Mouse (Mus musculus): ENCODE data around the gene Etv1.

Etv1 gene

DNA sequence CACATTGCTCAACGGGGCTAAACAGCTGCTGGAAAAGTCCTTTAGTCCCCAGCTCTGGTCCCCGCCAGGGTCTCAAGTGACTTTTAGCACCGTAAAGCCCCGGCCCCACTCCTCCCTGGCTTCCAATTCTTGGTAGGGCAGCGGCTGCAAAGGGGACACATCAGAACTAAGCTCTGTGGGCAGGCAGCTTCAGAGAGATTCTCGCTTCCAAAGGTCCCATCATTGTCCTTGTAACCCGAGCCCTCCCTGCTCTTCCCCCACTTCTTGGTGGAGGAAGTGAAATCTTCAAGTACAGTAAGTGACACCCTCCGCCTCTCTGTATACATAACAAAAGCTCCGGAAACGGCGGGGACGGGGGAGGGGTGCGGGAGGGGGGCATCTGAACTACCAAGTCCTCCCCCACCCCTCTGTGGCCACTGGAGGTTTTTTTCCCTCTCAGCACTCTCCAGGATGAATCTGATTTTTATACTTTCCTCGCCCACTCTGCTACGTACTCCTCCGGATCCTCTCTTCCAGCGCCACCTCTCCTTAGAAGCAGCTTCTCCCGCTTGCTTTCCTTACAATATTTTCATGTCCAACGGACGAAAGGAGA lies at the start of gene Etv1:
Gene Etv1 (plus strand): TSS at position 195 of the 592 bp plus-strand sequence.
- DNase-seq (ENCODE audit: low spot score in 2 of 2), result peak in 1 of 2 experiments; percentile 26

GRCm38 (mm10) chr12:38729661-38730060 lies 49.5 kb upstream of the Etv1 start:
- no peak for DNase-seq (ENCODE audit: low spot score in 2 of 2)

GRCm38 (mm10) chr12:38730791-38731190 lies 48.4 kb upstream of the Etv1 start:
- DNase-seq (ENCODE audit: low spot score in 2 of 2), result no peak

- no peak for DNase-seq (ENCODE audit: low spot score in 2 of 2)
These were observed 19.9 kb upstream of the Etv1 start for GRCm38 (mm10) chr12:38759322-38759721.

- no peak for DNase-seq (ENCODE audit: low spot score in 2 of 2)
These were observed 1.9 kb upstream of the Etv1 start for GRCm38 (mm10) chr12:38777316-38777715.

DNA sequence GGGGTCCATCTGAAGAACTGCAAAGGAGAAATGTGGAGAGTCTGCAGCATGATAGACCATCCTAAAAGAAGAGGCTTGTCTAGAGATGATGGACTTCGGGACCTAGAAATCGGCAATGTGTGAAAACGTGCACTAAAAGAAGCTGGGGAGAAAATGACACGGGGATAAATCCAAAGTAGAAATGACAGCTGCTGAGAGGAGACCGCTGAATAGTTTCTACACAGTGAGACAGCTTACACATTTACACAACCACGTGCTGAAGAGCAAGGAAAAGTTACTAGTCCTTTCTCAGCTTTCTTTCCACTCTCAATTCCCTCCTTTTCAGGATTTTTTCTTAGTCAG lies 1.3 kb upstream of the Etv1 start:
- no peak for DNase-seq (ENCODE audit: low spot score in 2 of 2)

DNA sequence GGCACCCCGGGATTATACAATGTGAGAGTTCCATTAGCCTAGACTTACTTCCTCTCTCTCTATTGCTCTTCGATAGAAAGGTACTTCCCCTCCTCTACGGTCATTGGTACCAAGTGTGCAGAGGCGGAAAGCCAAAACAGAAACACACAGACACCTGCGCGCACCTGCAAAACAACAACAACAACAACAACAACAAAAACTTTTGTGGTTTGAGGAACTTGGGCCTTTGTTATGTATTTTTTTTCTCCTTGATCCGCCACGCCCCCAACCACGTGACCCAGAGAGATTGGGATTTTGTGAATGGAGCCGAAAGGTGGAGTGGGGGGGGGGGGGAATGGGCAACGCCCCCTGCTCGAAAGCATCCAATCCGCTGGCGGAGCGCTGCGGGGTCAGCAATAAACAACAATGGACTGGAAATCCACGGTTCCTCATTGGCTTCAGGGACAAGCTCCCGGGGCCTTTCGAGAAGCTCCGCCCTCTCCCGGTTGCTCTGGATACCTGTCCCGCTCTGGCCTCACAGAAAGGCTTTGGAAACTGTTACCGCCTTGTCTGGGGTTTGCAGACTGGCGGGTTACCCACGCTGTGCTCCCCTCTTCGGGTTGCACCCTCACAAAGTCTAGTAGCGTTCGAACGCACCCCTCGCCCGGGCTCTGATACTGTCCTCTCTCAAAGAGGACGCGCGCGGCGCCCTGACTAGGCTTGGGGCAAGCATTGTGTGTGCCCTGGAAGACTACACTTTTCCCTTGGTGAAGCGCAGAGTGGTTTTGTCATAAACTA lies 693 bp upstream of the Etv1 start:
- DNase-seq (ENCODE audit: low spot score in 2 of 2), result peak; percentile 81

- peak; percentile 43 to 62 for DNase-seq (ENCODE audit: low spot score in 2 of 2)
These were observed 1.1 kb downstream of the Etv1 start for GRCm38 (mm10) chr12:38780006-38780954.

DNA sequence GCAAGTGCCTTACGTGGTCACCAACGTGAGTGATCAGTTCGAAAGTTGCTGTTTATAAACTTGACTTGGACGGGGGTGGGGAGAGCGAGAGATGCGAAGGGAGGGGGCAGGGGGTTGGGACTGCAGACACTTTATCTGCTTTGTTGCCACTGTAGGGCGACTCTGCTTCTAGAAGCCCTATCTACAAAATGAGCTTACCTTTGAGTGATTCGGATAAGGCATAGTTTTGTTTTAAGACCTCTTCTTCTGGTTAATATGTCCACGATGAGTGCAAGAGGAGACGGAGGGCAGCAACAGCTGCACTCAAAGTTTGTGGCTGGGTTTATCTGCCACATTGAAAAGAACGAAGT lies 1.8 kb downstream of the Etv1 start:
- DNase-seq (ENCODE audit: low spot score in 2 of 2), result peak in 1 of 2 experiments; percentile 14

- DNase-seq (ENCODE audit: low spot score in 2 of 2), result no peak
These were observed 2.5 kb downstream of the Etv1 start for GRCm38 (mm10) chr12:38781686-38782085.

- DNase-seq (ENCODE audit: low spot score in 2 of 2), result no peak
These were observed 4.1 kb downstream of the Etv1 start for GRCm38 (mm10) chr12:38783291-38783690.

DNA sequence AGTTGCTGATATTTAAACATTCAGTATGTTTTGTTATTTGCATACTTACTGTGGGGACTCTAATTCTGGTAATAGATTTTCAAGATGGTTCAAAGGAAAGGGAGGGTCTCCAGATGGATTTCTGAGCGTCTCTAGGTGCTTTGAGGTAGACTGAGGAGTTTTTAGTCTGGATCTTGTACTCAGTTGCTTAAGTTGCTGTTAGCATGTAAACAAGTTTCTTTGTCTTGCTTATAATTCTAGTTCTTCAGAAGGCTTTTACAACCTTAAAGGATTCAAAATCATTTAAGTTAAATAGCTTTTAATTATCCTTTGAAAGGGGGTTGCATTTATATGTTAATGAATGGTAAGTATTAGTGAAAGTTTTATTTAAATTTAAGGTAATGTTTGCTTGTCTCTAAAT lies 5.0 kb downstream of the Etv1 start:
- no peak for DNase-seq (ENCODE audit: low spot score in 2 of 2)

DNA sequence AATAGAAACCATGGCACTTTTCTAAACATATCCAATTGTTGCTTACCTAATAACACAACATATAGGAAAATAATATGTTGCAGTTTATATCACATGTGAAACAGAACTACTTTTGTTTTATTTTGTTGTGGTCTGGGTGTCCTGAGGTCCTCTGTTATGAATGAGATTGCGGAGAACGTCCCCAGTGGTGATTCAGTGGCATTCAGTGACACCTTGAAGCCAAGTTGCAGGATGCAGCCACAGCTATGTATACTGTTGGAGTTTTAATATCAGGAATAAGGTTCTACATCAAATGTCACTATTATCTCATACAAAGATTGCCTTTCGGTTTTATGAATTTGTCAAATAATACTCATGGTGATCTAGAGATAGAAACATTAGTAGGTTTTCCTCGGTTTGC lies 7.4 kb downstream of the Etv1 start:
- no peak for DNase-seq (ENCODE audit: low spot score in 2 of 2)

GRCm38 (mm10) chr12:38787704-38788103 lies 8.5 kb downstream of the Etv1 start:
- DNase-seq (ENCODE audit: low spot score in 2 of 2), result no peak

GRCm38 (mm10) chr12:38788621-38789020 lies 9.4 kb downstream of the Etv1 start:
- no peak for DNase-seq (ENCODE audit: low spot score in 2 of 2)

- no peak for DNase-seq (ENCODE audit: low spot score in 2 of 2)
These were observed 10.7 kb downstream of the Etv1 start for GRCm38 (mm10) chr12:38789789-38790355.

DNA sequence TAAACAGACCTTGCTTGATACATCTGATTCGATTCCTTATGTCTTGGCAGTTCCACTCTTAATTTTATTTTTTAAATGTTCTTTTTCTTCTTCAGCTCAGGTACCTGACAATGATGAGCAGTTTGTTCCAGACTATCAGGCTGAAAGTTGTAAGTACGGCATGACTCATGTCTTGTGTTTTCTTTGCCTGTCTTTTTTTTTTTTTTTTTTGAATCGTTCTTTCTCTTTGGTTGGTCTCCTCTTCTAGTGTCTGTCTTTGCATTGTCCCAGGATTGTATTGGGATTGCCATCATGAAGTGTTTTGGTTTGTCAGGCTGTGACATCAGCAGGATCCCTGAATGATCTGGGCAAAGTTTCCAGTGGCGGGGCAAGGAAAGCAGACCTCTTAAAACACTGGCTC lies 13.9 kb downstream of the Etv1 start:
- DNase-seq (ENCODE audit: low spot score in 2 of 2), result no peak

DNA sequence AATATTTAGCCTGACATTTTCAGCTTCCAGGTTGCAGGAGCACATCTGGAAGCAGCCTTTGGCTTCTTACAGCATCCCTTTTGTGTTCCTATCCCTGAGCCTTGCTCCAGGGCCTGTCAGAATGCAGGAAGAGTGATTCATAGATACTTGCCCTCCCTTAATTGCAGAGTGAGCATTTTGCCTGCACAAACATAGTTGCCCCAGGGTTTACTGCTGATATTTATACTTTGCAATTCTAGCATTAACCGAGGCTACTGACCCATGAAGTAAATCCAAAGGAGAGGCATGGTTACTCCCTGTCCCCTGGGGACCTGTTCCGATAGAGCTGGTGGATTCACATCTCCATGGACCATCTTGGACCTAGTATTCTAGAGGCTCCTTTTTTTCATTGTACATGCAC lies 14.5 kb downstream of the Etv1 start:
- DNase-seq (ENCODE audit: low spot score in 2 of 2), result no peak

- no peak for DNase-seq (ENCODE audit: low spot score in 2 of 2)
These were observed 27.9 kb downstream of the Etv1 start for GRCm38 (mm10) chr12:38807031-38807430.

GRCm38 (mm10) chr12:38812392-38812791 lies 33.2 kb downstream of the Etv1 start:
- no peak for DNase-seq (ENCODE audit: low spot score in 2 of 2)

DNA sequence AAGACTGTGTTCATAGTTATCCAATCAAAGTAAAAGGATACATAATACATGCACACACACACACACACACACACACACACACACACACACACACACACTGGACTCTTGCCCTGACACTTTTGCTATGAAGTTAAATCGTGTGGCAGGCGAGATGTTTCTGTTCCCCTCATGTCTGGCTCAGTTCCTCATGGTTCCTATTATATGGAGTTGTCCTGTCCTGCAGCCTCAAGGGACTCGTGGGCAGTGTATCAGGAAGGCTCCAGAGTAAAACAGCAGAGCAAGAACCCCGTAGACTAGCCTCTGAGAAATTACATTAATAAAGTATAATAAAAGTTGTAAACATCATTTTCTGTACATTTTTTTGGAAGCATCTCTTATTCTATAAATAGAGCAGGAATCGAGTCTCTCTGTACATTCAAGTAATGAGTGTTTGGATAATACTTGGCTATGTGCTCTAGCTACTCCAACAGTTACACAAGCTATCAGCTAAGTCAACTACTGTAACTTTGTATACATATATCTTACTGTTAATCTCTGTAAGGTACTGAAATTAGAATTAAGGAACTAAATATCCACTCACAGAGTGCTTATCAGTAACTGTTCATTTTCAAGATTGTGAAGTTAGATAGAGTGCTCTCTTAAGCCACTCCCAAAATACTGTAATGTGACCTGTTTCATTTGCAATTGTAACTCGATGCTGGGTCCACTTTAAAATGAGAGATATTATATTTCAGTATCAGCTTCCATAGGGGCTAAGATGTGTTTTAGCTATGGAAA lies 35.0 kb downstream of the Etv1 start:
- no peak for DNase-seq (ENCODE audit: low spot score in 2 of 2)

Data from frontal cortex, postnatal 10 days (tissue).